ENCODE assay signal across 1 mouse cellular context in the genomic region with DNA sequence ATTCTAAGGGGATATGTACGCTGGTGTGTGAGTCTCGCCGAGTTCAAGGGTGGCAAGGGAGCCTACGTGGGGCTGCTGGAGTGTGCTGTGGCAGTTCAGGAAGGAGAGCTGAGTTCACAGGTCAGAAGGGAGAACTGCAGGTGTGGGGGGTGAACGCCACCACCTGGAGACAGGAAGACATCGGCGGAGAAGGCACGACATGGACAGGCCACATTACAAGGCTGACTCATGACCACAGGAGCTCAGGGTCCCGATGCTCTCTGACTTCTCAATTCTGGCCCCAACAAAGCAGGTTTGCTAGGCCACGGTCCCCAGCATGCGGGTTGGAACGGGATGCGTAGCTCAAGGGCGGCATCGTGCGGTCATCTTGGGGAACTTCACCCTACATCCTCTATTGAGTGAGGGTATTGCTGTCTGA.
TF ChIP-seq lines count a peak whose summit lies in the region.

No protein-coding gene starts in this region.

TF ChIP-seq in CH12.LX, 34 proteins besides CTCF, POLR2A, EP300 and RAD21 (continued from another document):
- TF ChIP-seq USF2 (conservative IDR thresholded peaks at IDR 0.05; ENCODE audit: low read depth, low read length), result no peak
- no peak; the same call in 1 of the 2 replicates for TF ChIP-seq IRF4 (IDR thresholded peaks at IDR 0.05; ENCODE audit: low read depth, low read length)
- no peak for TF ChIP-seq TBP (conservative IDR thresholded peaks at IDR 0.05; ENCODE audit: low read depth, low read length)
- no peak for TF ChIP-seq HCFC1 (IDR thresholded peaks at IDR 0.05; ENCODE audit: low read depth, low read length)
- TF ChIP-seq MYC (IDR thresholded peaks at IDR 0.05; ENCODE audit: low read depth, low read length), result peak; percentile 68
- no peak for TF ChIP-seq MAZ (IDR thresholded peaks at IDR 0.05; ENCODE audit: low read depth, low read length)
- no peak for TF ChIP-seq TCF12 (IDR thresholded peaks at IDR 0.05; ENCODE audit: low read depth, low read length)
- TF ChIP-seq USF1 (IDR thresholded peaks at IDR 0.05; ENCODE audit: low read depth, low read length), result no peak
- peak; percentile 90 for TF ChIP-seq SMC3 (IDR thresholded peaks at IDR 0.05; ENCODE audit: low read depth, low read length)
- TF ChIP-seq ZKSCAN1 (IDR thresholded peaks at IDR 0.05; ENCODE audit: borderline replicate concordance, low read depth, low read length), result no peak
- no peak for TF ChIP-seq RCOR1 (conservative IDR thresholded peaks at IDR 0.05; ENCODE audit: low read depth, low read length)
- TF ChIP-seq SIN3A (IDR thresholded peaks at IDR 0.05; ENCODE audit: low read length), result peak; percentile 47; the same call in 1 of the 2 replicates
- TF ChIP-seq JUND (conservative IDR thresholded peaks at IDR 0.05; ENCODE audit: low read depth, low read length), result no peak
- no peak for TF ChIP-seq ZMIZ1 (IDR thresholded peaks at IDR 0.05; ENCODE audit: low read depth, low read length)
- TF ChIP-seq MAX (IDR thresholded peaks at IDR 0.05; ENCODE audit: low read length), result peak; percentile 79
- TF ChIP-seq ELF1 (IDR thresholded peaks at IDR 0.05; ENCODE audit: low read depth, low read length), result no peak; the same call in 1 of the 2 replicates
- TF ChIP-seq NELFE (IDR thresholded peaks at IDR 0.05; ENCODE audit: low read depth, low read length), result peak; percentile 48; the same call in 1 of the 2 replicates
- TF ChIP-seq PAX5 (IDR thresholded peaks at IDR 0.05; ENCODE audit: low read length), result no peak
- TF ChIP-seq ZC3H11A (IDR thresholded peaks at IDR 0.05; ENCODE audit: low read depth, low read length), result peak; percentile 75
- TF ChIP-seq JUN (IDR thresholded peaks at IDR 0.05; ENCODE audit: insufficient read depth, low read depth, low read length), result no peak
- no peak for TF ChIP-seq KAT2A (IDR thresholded peaks at IDR 0.05; ENCODE audit: insufficient replicate concordance, low read length)
- TF ChIP-seq ETS1 (conservative IDR thresholded peaks at IDR 0.05; ENCODE audit: low read depth, low read length), result no peak
- TF ChIP-seq CHD1 (IDR thresholded peaks at IDR 0.05; ENCODE audit: low read depth, low read length), result no peak
- no peak for TF ChIP-seq CHD2 (IDR thresholded peaks at IDR 0.05; ENCODE audit: low read length)
- no peak for TF ChIP-seq UBTF (IDR thresholded peaks at IDR 0.05; ENCODE audit: low read depth, low read length)
- 0 out of 2 replicates have a peak, but pooled peaks have one; percentile 10 for TF ChIP-seq NRF1 (IDR thresholded peaks at IDR 0.05; ENCODE audit: low read depth, low read length)
- no peak for TF ChIP-seq MAFK (IDR thresholded peaks at IDR 0.05; ENCODE audit: insufficient replicate concordance, low read length)
- no peak for TF ChIP-seq E2F4 (IDR thresholded peaks at IDR 0.05; ENCODE audit: insufficient replicate concordance, low read depth, low read length)
- TF ChIP-seq ZNF384 (IDR thresholded peaks at IDR 0.05; ENCODE audit: low read depth, low read length), result no peak
- no peak for TF ChIP-seq MEF2A (IDR thresholded peaks at IDR 0.05; ENCODE audit: borderline replicate concordance, low read depth, low read length)
